Mouse (Mus musculus): ENCODE data around the gene Gm16451. TPM values are rescaled to one million over a fixed set of nuclear protein-coding genes. Genes with fewer than 3 reads are reported as not detected.

The Gm16451 gene
- not detected for polyA plus RNA-seq (2014; fragmentation: Illumina TruSeq; extraction: RNeasy Lipid Tissue Mini Kit (QIAGEN cat#74804); ENCODE audit: low read depth, low replicate concordance)

DNA sequence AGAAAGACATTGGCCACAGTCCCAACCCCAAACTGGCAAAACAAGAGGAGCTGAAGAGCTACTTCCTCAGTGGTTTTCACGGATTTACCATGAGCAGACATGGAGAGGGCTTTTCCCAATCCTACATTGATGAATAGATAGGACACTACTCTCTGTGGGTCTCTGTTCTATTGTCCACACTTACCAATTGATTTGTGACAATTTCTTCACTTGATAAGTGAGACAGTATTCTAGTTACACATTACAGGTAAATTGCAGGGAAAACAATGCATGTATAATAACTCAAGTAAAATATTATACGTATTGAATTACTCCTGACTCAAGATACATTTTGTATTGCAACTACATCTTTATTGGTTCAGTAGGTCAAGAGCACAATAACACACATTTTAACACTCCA lies at the start of gene Gm16451:
TSS of gene Gm16451 (minus strand) at position 101 of the 400 bp plus-strand sequence.

DNA sequence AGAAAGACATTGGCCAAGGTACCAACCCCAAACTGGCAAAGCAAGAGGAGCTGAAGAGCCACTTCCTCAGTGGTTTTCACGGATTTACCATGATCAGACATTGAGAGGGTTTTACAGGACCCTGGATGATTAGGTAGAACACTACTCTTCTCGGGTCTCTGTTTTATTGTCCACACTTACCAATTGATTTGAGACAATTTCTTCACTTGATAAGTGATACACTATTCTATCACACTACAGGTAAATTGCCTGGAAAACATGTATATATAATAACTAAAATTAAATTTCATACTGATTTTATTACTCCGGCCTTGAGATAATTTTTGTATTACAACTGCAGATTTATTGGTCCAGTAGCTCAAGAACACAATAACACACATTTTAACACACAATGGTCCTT lies 45.9 kb upstream of the Gm16451 start, which contains the start of gene Vmn1r142:
TSS of gene Vmn1r142 (minus strand) at position 101 of the 400 bp plus-strand sequence.

DNA sequence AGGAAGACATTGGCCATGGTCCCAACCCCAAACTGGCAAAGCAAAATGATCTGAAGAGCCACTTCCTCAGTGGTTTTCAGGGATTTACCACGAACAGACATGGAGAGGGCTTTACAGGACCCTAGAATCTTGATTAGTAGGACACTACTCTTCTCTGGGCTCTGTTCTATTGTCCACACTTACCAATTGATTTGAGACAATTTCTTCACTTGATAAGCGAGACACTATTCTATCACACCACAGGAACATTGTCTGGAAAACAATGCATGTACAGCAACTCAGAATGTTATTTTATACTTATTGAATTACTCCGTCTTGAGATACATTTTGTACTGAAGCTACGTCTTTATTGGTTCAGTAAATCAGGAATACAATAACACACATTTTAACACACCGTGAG lies 16.6 kb upstream of the Gm16451 start, which contains the start of gene Gm10666:
TSS of gene Gm10666 (minus strand) at position 101 of the 400 bp plus-strand sequence.

DNA sequence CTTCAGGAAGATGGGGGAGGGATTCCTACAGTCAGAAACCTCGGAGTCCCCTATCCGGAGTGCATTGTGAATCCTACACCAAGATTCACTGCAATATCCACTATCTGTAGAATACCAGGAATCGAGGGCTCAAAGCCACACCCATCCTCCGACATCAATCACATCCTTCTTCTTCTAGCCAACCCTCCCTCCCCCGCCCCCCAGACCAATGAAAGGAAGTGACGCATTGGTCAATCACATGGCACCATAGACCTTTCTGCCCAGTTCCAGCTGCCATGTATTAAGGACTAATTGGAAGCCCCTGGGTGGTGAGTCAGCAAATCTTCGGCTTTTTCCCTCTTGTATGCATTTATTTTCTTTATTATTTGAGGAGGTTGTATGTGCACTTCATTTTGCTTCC lies 49.3 kb downstream of the Gm16451 start, which contains the start of gene Vmn1r139:
TSS of gene Vmn1r139 (plus strand) at position 301 of the 400 bp plus-strand sequence.

Other genes starting within 250 kb of the Gm16451 start
- not detected for gene Gm5891, start 197.0 kb downstream of the Gm16451 start, polyA plus RNA-seq (2014; fragmentation: Illumina TruSeq; extraction: RNeasy Lipid Tissue Mini Kit (QIAGEN cat#74804); ENCODE audit: low read depth, low replicate concordance)
- not detected for gene Vmn1r137, start 123.7 kb downstream of the Gm16451 start, polyA plus RNA-seq (2014; fragmentation: Illumina TruSeq; extraction: RNeasy Lipid Tissue Mini Kit (QIAGEN cat#74804); ENCODE audit: low read depth, low replicate concordance)
- gene Vmn1r138, start 89.3 kb downstream of the Gm16451 start, polyA plus RNA-seq (2014; fragmentation: Illumina TruSeq; extraction: RNeasy Lipid Tissue Mini Kit (QIAGEN cat#74804); ENCODE audit: low read depth, low replicate concordance): not detected
- not detected for gene Gm6176, start 61.9 kb downstream of the Gm16451 start, polyA plus RNA-seq (2014; fragmentation: Illumina TruSeq; extraction: RNeasy Lipid Tissue Mini Kit (QIAGEN cat#74804); ENCODE audit: low read depth, low replicate concordance)
- gene Vmn1r139, start 49.2 kb downstream of the Gm16451 start, polyA plus RNA-seq (2014; fragmentation: Illumina TruSeq; extraction: RNeasy Lipid Tissue Mini Kit (QIAGEN cat#74804); ENCODE audit: low read depth, low replicate concordance): not detected
- gene Gm10666, start 16.5 kb upstream of the Gm16451 start, polyA plus RNA-seq (2014; fragmentation: Illumina TruSeq; extraction: RNeasy Lipid Tissue Mini Kit (QIAGEN cat#74804); ENCODE audit: low read depth, low replicate concordance): not detected
- gene Vmn1r142, start 45.8 kb upstream of the Gm16451 start, polyA plus RNA-seq (2014; fragmentation: Illumina TruSeq; extraction: RNeasy Lipid Tissue Mini Kit (QIAGEN cat#74804); ENCODE audit: low read depth, low replicate concordance): not detected
- not detected for gene Vmn1r143, start 71.1 kb upstream of the Gm16451 start, polyA plus RNA-seq (2014; fragmentation: Illumina TruSeq; extraction: RNeasy Lipid Tissue Mini Kit (QIAGEN cat#74804); ENCODE audit: low read depth, low replicate concordance)
- not detected for gene Gm8653, start 83.0 kb upstream of the Gm16451 start, polyA plus RNA-seq (2014; fragmentation: Illumina TruSeq; extraction: RNeasy Lipid Tissue Mini Kit (QIAGEN cat#74804); ENCODE audit: low read depth, low replicate concordance)
- gene Gm8453, start 111.2 kb upstream of the Gm16451 start, polyA plus RNA-seq (2014; fragmentation: Illumina TruSeq; extraction: RNeasy Lipid Tissue Mini Kit (QIAGEN cat#74804); ENCODE audit: low read depth, low replicate concordance): not detected
- gene Gm4187, start 211.5 kb upstream of the Gm16451 start, polyA plus RNA-seq (2014; fragmentation: Illumina TruSeq; extraction: RNeasy Lipid Tissue Mini Kit (QIAGEN cat#74804); ENCODE audit: low read depth, low replicate concordance): not detected

Measured in sigmoid colon, adult 10 weeks (tissue).